Mouse (Mus musculus): ENCODE measurements around the gene Ube2a. TPM values are rescaled to one million over a fixed set of nuclear protein-coding genes. Genes with fewer than 3 reads are reported as not detected.
A peak's percentile ranks its signal among the peaks of the same experiment; 100 is the strongest.

Gene Ube2a
- polyA plus RNA-seq, 1 experiment from 2014 or later: 120 TPM

DNA sequence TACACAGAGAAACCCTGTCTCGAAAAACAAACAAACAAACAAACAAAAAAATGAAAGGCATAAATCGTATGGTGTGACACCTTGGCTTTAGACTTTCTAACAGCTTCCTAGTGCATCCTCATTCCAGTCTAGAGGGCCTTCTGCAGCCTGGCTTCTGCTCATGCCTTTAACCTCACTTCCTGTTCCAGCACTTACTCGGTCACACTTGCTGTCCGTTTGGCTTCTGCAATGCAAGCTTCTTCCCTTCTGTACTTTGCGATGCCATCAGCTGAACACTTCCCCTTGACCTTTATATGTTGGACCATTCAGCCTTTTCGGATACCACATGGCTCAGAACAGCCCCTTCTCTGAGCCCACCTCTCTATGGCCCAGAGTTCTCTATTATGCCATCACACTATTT, 32.0 kb upstream of the Ube2a start:
- Histone ChIP-seq H3K9ac (ENCODE audit: low read length) (no peak overlapping the region), H3K27me3 (ENCODE audit: control insufficient read depth, insufficient read depth, low read length) (no peaks in the 10 kb centered on the region), H3K4me3 (ENCODE audit: low read depth, low read length) (no peak overlapping the region), H3K4me2 (no peak overlapping the region), H3K9me3 (ENCODE audit: control insufficient read depth, low read length) (no peaks in the 10 kb centered on the region), H3K27ac (ENCODE audit: low read depth, low read length) (no peak overlapping the region), H3K36me3 (ENCODE audit: control insufficient read depth, insufficient read depth, low read length) (no peaks in the 10 kb centered on the region), H3K4me1 (ENCODE audit: control insufficient read depth, insufficient read depth, low read length) (no peaks in the 10 kb centered on the region)
- 93% methylated on average over 6 of the region's 6 CpGs for WGBS
- DNase-seq (ENCODE audit: low spot score, missing footprints) (no peak), ATAC-seq (ENCODE audit: low FRiP score) (no peak)

DNA sequence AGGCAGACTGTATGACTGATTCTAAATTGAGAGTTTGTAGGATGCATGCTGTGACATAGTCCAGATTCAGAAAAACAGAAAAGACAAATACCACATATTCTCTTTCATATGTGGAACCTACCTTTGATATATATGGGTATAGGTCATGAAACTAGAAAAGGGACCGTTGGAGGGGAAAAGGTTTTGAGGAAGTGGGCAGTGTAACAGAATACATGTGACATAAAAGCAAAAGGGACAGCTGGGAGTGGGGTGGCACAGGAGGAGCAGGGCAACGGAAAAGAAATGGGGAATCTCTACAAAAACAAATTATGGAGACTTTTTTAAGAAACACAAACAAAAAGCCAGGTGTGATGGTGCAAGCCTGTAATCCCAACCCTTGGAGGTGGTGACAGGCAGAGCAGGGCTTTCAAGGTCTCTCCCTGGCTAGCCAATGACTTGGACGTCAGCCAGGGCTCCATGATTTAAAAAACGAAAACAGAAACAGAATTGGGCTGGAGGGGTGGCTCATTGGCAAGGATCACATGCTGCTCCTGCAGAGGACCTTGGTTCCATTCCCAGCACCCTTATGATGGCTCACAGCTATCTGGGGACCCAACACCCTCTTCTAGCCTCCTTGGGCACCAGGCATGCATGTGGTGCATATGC, 30.2 kb upstream of the Ube2a start:
- Histone ChIP-seq H3K4me1 (ENCODE audit: control insufficient read depth, insufficient read depth, low read length) (no peaks in the 10 kb centered on the region), H3K36me3 (ENCODE audit: control insufficient read depth, insufficient read depth, low read length) (no peaks in the 10 kb centered on the region), H3K27me3 (ENCODE audit: control insufficient read depth, insufficient read depth, low read length) (no peaks in the 10 kb centered on the region), H3K4me3 (ENCODE audit: low read depth, low read length) (no peak overlapping the region), H3K9me3 (ENCODE audit: control insufficient read depth, low read length) (no peaks in the 10 kb centered on the region), H3K4me2 (no peak overlapping the region), H3K27ac (ENCODE audit: low read depth, low read length) (no peak overlapping the region), H3K9ac (ENCODE audit: low read length) (no peak overlapping the region)
- ATAC-seq (ENCODE audit: low FRiP score) (no peak), DNase-seq (ENCODE audit: low spot score, missing footprints) (no peak)
- WGBS: 77% methylated on average over 4 of the region's 4 CpGs

DNA sequence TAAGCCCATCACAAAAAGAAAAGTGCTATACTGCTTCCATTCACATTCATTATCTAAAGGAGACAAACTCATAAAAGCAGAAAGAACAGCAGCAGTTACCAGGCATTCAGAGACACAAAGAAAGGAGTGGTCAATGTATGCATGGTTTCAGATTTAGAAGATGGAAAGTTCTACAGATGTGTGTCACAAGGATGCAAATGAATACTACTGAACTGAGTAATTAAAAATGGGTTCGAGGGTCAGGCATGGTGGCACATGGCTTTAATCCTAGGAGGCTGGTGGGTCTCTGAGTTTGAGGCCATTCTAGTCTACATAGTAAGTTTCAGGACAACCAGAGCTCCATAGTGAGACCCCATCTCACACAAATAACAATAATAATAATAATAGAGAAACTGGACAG, 26.5 kb upstream of the Ube2a start:
- Histone ChIP-seq H3K27ac (ENCODE audit: low read depth, low read length) (no peak overlapping the region), H3K4me3 (ENCODE audit: low read depth, low read length) (no peak overlapping the region), H3K36me3 (ENCODE audit: control insufficient read depth, insufficient read depth, low read length) (no peaks in the 10 kb centered on the region), H3K9ac (ENCODE audit: low read length) (no peak overlapping the region), H3K27me3 (ENCODE audit: control insufficient read depth, insufficient read depth, low read length) (no peaks in the 10 kb centered on the region), H3K4me2 (no peak overlapping the region), H3K9me3 (ENCODE audit: control insufficient read depth, low read length) (no peaks in the 10 kb centered on the region), H3K4me1 (ENCODE audit: control insufficient read depth, insufficient read depth, low read length) (no peaks in the 10 kb centered on the region)
- DNase-seq (ENCODE audit: low spot score, missing footprints): no peak
- no peak for ATAC-seq (ENCODE audit: low FRiP score)
- WGBS: 75% methylated on average over 1 of the region's 1 CpGs

DNA sequence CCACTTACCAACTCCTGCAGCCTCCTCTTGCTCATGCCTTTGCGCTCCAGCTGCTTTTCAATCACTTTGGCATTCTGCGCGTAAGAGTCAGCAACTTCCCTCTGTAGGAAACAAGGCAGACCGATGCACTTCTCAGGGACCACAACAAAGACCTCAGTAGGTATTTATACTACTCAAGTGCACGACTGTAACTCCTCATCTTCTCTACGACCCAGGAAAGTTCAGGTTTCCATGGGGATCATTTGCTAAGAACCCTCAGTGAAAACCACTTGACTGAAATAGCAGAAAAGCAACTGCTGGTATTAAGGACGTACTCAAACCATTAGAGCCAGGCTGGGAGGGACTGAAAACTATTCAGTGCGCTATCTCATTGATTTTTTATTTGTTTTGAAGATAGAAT, 21.1 kb upstream of the Ube2a start:
- Histone ChIP-seq H3K9me3 (ENCODE audit: control insufficient read depth, low read length) (no peaks in the 10 kb centered on the region), H3K9ac (ENCODE audit: low read length) (no peak overlapping the region), H3K27ac (ENCODE audit: low read depth, low read length) (no peak overlapping the region), H3K36me3 (ENCODE audit: control insufficient read depth, insufficient read depth, low read length) (no peaks in the 10 kb centered on the region), H3K4me2 (no peak overlapping the region), H3K4me1 (ENCODE audit: control insufficient read depth, insufficient read depth, low read length) (no peaks in the 10 kb centered on the region), H3K27me3 (ENCODE audit: control insufficient read depth, insufficient read depth, low read length) (no peaks in the 10 kb centered on the region), H3K4me3 (ENCODE audit: low read depth, low read length) (no peak overlapping the region)
- DNase-seq (ENCODE audit: low spot score, missing footprints) (no peak), ATAC-seq (ENCODE audit: low FRiP score) (no peak)
- 88% methylated on average over 8 of the region's 8 CpGs for whole genome bisulfite sequencing

GRCm38 (mm10) chrX:36863766-36864608, 9.7 kb upstream of the Ube2a start:
- no peaks in the 10 kb centered on the region for H3K27me3 ChIP-seq (ENCODE audit: control insufficient read depth, insufficient read depth, low read length)
- 20% methylated on average over 34 of the region's 44 CpGs for WGBS
- DNase-seq (ENCODE audit: low spot score, missing footprints): peak; percentile 94
- H3K9me3 ChIP-seq (ENCODE audit: control insufficient read depth, low read length): no peaks in the 10 kb centered on the region
- peak overlapping the region; percentile 44 for H3K9ac ChIP-seq (ENCODE audit: low read length)
- no peak overlapping the region for H3K27ac ChIP-seq (ENCODE audit: low read depth, low read length)
- no peaks in the 10 kb centered on the region for H3K36me3 ChIP-seq (ENCODE audit: control insufficient read depth, insufficient read depth, low read length)
- H3K4me3 ChIP-seq (ENCODE audit: low read depth, low read length): peak overlapping the region; percentile 37
- H3K4me1 ChIP-seq (ENCODE audit: control insufficient read depth, insufficient read depth, low read length): peaks cover 3% of the 10 kb centered on the region; the same call in 1 of the 2 replicates
- peak overlapping the region; percentile 44 for H3K4me2 ChIP-seq
- ATAC-seq (ENCODE audit: low FRiP score): peak; percentile 89

- Histone ChIP-seq H3K4me3 (ENCODE audit: low read depth, low read length) (peak overlapping the region; percentile 37; the same call in 1 of the 2 replicates), H3K9me3 (ENCODE audit: control insufficient read depth, low read length) (no peaks in the 10 kb centered on the region), H3K27ac (ENCODE audit: low read depth, low read length) (no peak overlapping the region), H3K36me3 (ENCODE audit: control insufficient read depth, insufficient read depth, low read length) (no peaks in the 10 kb centered on the region), H3K4me1 (ENCODE audit: control insufficient read depth, insufficient read depth, low read length) (peaks cover 3% of the 10 kb centered on the region; the same call in 1 of the 2 replicates), H3K4me2 (peak overlapping the region; percentile 12; the same call in 1 of the 2 replicates), H3K27me3 (ENCODE audit: control insufficient read depth, insufficient read depth, low read length) (no peaks in the 10 kb centered on the region), H3K9ac (ENCODE audit: low read length) (no peak overlapping the region)
- peak; percentile 74 for DNase-seq (ENCODE audit: low spot score, missing footprints)
- no peak for ATAC-seq (ENCODE audit: low FRiP score)
- WGBS: 55% methylated on average over 8 of the region's 8 CpGs
Measured at GRCm38 (mm10) chrX:36864609-36865328, 8.9 kb upstream of the Ube2a start.

DNA sequence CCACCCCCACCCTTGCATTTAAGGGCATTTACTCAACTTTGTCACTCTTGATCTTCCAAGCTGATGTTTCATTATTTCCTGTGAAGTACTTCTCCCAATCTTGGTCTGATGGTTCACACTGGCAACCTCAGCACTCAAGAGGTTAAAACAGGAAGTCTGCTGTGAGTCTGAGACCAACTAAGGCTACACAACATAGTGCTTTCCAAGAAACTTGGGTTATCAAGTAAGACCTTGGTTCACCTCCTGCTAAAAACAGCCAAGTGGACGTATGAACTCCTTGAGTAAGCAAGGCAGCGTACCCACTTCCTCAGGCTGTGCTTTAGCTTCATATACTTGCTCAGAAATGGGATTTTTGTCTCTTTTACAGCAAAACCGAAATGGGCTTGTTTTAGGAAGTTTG, 3.3 kb upstream of the Ube2a start:
- Histone ChIP-seq H3K9ac (ENCODE audit: low read length) (no peak overlapping the region), H3K4me3 (ENCODE audit: low read depth, low read length) (no peak overlapping the region), H3K36me3 (ENCODE audit: control insufficient read depth, insufficient read depth, low read length) (no peaks in the 10 kb centered on the region), H3K9me3 (ENCODE audit: control insufficient read depth, low read length) (no peaks in the 10 kb centered on the region), H3K27ac (ENCODE audit: low read depth, low read length) (no peak overlapping the region), H3K4me1 (ENCODE audit: control insufficient read depth, insufficient read depth, low read length) (no peaks in the 10 kb centered on the region; the same call in 1 of the 2 replicates), H3K4me2 (no peak overlapping the region), H3K27me3 (ENCODE audit: control insufficient read depth, insufficient read depth, low read length) (no peaks in the 10 kb centered on the region)
- ATAC-seq (ENCODE audit: low FRiP score) (no peak), DNase-seq (ENCODE audit: low spot score, missing footprints) (no peak)
- 75% methylated on average over 3 of the region's 3 CpGs for WGBS

- Histone ChIP-seq H3K36me3 (ENCODE audit: control insufficient read depth, insufficient read depth, low read length) (no peaks in the 10 kb centered on the region), H3K4me3 (ENCODE audit: low read depth, low read length) (peak overlapping the region; percentile 66), H3K27ac (ENCODE audit: low read depth, low read length) (peak overlapping the region; percentile 48), H3K9ac (ENCODE audit: low read length) (peak overlapping the region; percentile 80), H3K4me1 (ENCODE audit: control insufficient read depth, insufficient read depth, low read length) (no peaks in the 10 kb centered on the region; the same call in 1 of the 2 replicates), H3K9me3 (ENCODE audit: control insufficient read depth, low read length) (no peaks in the 10 kb centered on the region), H3K4me2 (peak overlapping the region; percentile 50), H3K27me3 (ENCODE audit: control insufficient read depth, insufficient read depth, low read length) (no peaks in the 10 kb centered on the region)
- peak; percentile 97 for DNase-seq (ENCODE audit: low spot score, missing footprints)
- WGBS: 19% methylated on average over 42 of the region's 57 CpGs
- peak; percentile 97 for ATAC-seq (ENCODE audit: low FRiP score)
Measured at GRCm38 (mm10) chrX:36874178-36874696, 537 bp downstream of the Ube2a start.
